Mouse (Mus musculus): ENCODE data around the gene Nlrp4f. TPM values are rescaled to one million over a fixed set of nuclear protein-coding genes. Genes with fewer than 3 reads are reported as not detected.

The Nlrp4f gene
- 0.16 TPM in 1 of 2 replicates, not detected in the other for polyA plus RNA-seq (2015; fragmentation: Nextera tagmentation; extraction: Ambion mirVana)

GRCm38 (mm10) chr13:65205877-65206276 lies at the start of gene Nlrp4f:
Gene Nlrp4f, minus strand, starts transcription at chr13:65205977.
- Histone ChIP-seq H3K9ac (no peak within 1 kb of the TSS), H3K4me1 (replicated peaks) (no peaks in the 10 kb centered on the region), H3K27ac (replicated peaks) (no peak within 1 kb of the TSS), H3K4me2 (no peak within 1 kb of the TSS), H3K4me3 (no peak within 1 kb of the TSS), H3K36me3 (no peaks in the 10 kb centered on the region), H3K27me3 (no peaks in the 10 kb centered on the region), H3K9me3 (no peaks in the 10 kb centered on the region)
- WGBS, result 82% methylated on average over 10 of the region's 10 CpGs
- ATAC-seq (ENCODE audit: low FRiP score, low read depth), result no peak

GRCm38 (mm10) chr13:65243273-65243672 lies 37.5 kb upstream of the Nlrp4f start:
- no peak for ATAC-seq (ENCODE audit: low FRiP score, low read depth)
- 94% methylated on average over 4 of the region's 4 CpGs for WGBS
- H3K9ac ChIP-seq, result no peak overlapping the region

GRCm38 (mm10) chr13:65242319-65242787 lies 36.6 kb upstream of the Nlrp4f start:
- Histone ChIP-seq H3K4me1 (replicated peaks) (peaks cover 19% of the 10 kb centered on the region), H3K9me3 (peaks cover 10% of the 10 kb centered on the region), H3K4me2 (peak overlapping the region; percentile 100), H3K9ac (peak overlapping the region; percentile 13; the same call in 1 of the 2 replicates), H3K36me3 (peaks cover 8% of the 10 kb centered on the region; the same call in 1 of the 2 replicates), H3K4me3 (peak overlapping the region; percentile 66), H3K27ac (replicated peaks) (no peak overlapping the region), H3K27me3 (no peaks in the 10 kb centered on the region)
- ATAC-seq (ENCODE audit: low FRiP score, low read depth), result no peak
- 39% methylated on average over 27 of the region's 27 CpGs for WGBS

More at GRCm38 (mm10) chr13:65243273-65243672, 37.5 kb upstream of the Nlrp4f start:
- Histone ChIP-seq H3K27ac (replicated peaks) (no peak overlapping the region), H3K36me3 (peaks cover 17% of the 10 kb centered on the region; the same call in 1 of the 2 replicates), H3K4me1 (replicated peaks) (peaks cover 19% of the 10 kb centered on the region), H3K4me3 (no peak overlapping the region), H3K4me2 (no peak overlapping the region), H3K27me3 (no peaks in the 10 kb centered on the region), H3K9me3 (peaks cover 13% of the 10 kb centered on the region)

GRCm38 (mm10) chr13:65241627-65242318 lies 36.0 kb upstream of the Nlrp4f start:
- 3% methylated on average over 51 of the region's 51 CpGs for WGBS
- peaks cover 19% of the 10 kb centered on the region for H3K4me1 ChIP-seq (replicated peaks)
- H3K4me3 ChIP-seq, result peak overlapping the region; percentile 66
- peak overlapping the region; percentile 100 for H3K4me2 ChIP-seq
- peak; percentile 29; the same call in 1 of the 2 replicates for ATAC-seq (ENCODE audit: low FRiP score, low read depth)
- H3K27me3 ChIP-seq, result no peaks in the 10 kb centered on the region
- H3K27ac ChIP-seq (replicated peaks), result peak overlapping the region; percentile 95
- H3K36me3 ChIP-seq, result peaks cover 8% of the 10 kb centered on the region; the same call in 1 of the 2 replicates
- H3K9me3 ChIP-seq, result peaks cover 11% of the 10 kb centered on the region
- peak overlapping the region; percentile 79 for H3K9ac ChIP-seq

GRCm38 (mm10) chr13:65241099-65241626 lies 35.4 kb upstream of the Nlrp4f start:
- Histone ChIP-seq H3K36me3 (peaks cover 7% of the 10 kb centered on the region; the same call in 1 of the 2 replicates), H3K4me3 (peak overlapping the region; percentile 66), H3K9ac (peak overlapping the region; percentile 79), H3K4me1 (replicated peaks) (peaks cover 19% of the 10 kb centered on the region), H3K27ac (replicated peaks) (peak overlapping the region; percentile 95), H3K4me2 (peak overlapping the region; percentile 100), H3K27me3 (no peaks in the 10 kb centered on the region), H3K9me3 (peaks cover 11% of the 10 kb centered on the region)
- under 1% methylated on average over 45 of the region's 45 CpGs for WGBS
- ATAC-seq (ENCODE audit: low FRiP score, low read depth), result peak; percentile 87

GRCm38 (mm10) chr13:65240509-65241098 lies 34.8 kb upstream of the Nlrp4f start:
- Histone ChIP-seq H3K27ac (replicated peaks) (peak overlapping the region; percentile 95), H3K4me1 (replicated peaks) (peaks cover 19% of the 10 kb centered on the region), H3K27me3 (no peaks in the 10 kb centered on the region), H3K36me3 (peaks cover 2% of the 10 kb centered on the region; the same call in 1 of the 2 replicates), H3K4me3 (peak overlapping the region; percentile 66), H3K9ac (peak overlapping the region; percentile 79), H3K9me3 (peaks cover 11% of the 10 kb centered on the region), H3K4me2 (peak overlapping the region; percentile 100)
- WGBS, result under 1% methylated on average over 28 of the region's 28 CpGs
- peak; percentile 97 for ATAC-seq (ENCODE audit: low FRiP score, low read depth)

GRCm38 (mm10) chr13:65237211-65237610 lies 31.4 kb upstream of the Nlrp4f start:
- H3K4me3 ChIP-seq, result no peak overlapping the region
- 74% methylated on average over 9 of the region's 9 CpGs for WGBS
- H3K27ac ChIP-seq (replicated peaks), result no peak overlapping the region
- 0 out of 2 replicates have a peak, but pooled peaks cover 5% of the 10 kb centered on the region for H3K9me3 ChIP-seq
- no peaks in the 10 kb centered on the region for H3K36me3 ChIP-seq
- no peak overlapping the region for H3K9ac ChIP-seq
- peaks cover 12% of the 10 kb centered on the region for H3K4me1 ChIP-seq (replicated peaks)
- H3K27me3 ChIP-seq, result no peaks in the 10 kb centered on the region
- no peak overlapping the region for H3K4me2 ChIP-seq
- no peak for ATAC-seq (ENCODE audit: low FRiP score, low read depth)

GRCm38 (mm10) chr13:65226657-65227056 lies 20.9 kb upstream of the Nlrp4f start:
- WGBS, result 83% methylated on average over 2 of the region's 2 CpGs
- no peaks in the 10 kb centered on the region for H3K27me3 ChIP-seq
- no peak overlapping the region for H3K4me3 ChIP-seq
- H3K4me2 ChIP-seq, result no peak overlapping the region
- no peaks in the 10 kb centered on the region for H3K36me3 ChIP-seq
- no peak for ATAC-seq (ENCODE audit: low FRiP score, low read depth)
- no peak overlapping the region for H3K9ac ChIP-seq
- no peaks in the 10 kb centered on the region for H3K9me3 ChIP-seq
- no peak overlapping the region for H3K27ac ChIP-seq (replicated peaks)
- no peaks in the 10 kb centered on the region for H3K4me1 ChIP-seq (replicated peaks)

- Histone ChIP-seq H3K9me3 (no peaks in the 10 kb centered on the region), H3K27me3 (no peaks in the 10 kb centered on the region), H3K4me1 (replicated peaks) (no peaks in the 10 kb centered on the region), H3K4me3 (no peak overlapping the region), H3K9ac (no peak overlapping the region), H3K27ac (replicated peaks) (no peak overlapping the region), H3K4me2 (no peak overlapping the region), H3K36me3 (no peaks in the 10 kb centered on the region)
- WGBS, result 66% methylated on average over 6 of the region's 6 CpGs
- no peak for ATAC-seq (ENCODE audit: low FRiP score, low read depth)
Measured at GRCm38 (mm10) chr13:65225945-65226344, 20.2 kb upstream of the Nlrp4f start.

- Histone ChIP-seq H3K9me3 (no peaks in the 10 kb centered on the region), H3K4me1 (replicated peaks) (no peaks in the 10 kb centered on the region), H3K4me2 (no peak overlapping the region), H3K4me3 (no peak overlapping the region), H3K9ac (no peak overlapping the region), H3K27ac (replicated peaks) (no peak overlapping the region), H3K27me3 (no peaks in the 10 kb centered on the region), H3K36me3 (no peaks in the 10 kb centered on the region)
- no peak for ATAC-seq (ENCODE audit: low FRiP score, low read depth)
- WGBS, result 67% methylated on average over 1 of the region's 1 CpGs
Measured at GRCm38 (mm10) chr13:65200667-65201066, 5.1 kb downstream of the Nlrp4f start.

- Histone ChIP-seq H3K4me1 (replicated peaks) (no peaks in the 10 kb centered on the region), H3K4me2 (no peak overlapping the region), H3K27ac (replicated peaks) (no peak overlapping the region), H3K4me3 (no peak overlapping the region), H3K9ac (no peak overlapping the region), H3K36me3 (no peaks in the 10 kb centered on the region), H3K27me3 (no peaks in the 10 kb centered on the region), H3K9me3 (no peaks in the 10 kb centered on the region)
- peak; percentile 65 for ATAC-seq (ENCODE audit: low FRiP score, low read depth)
- WGBS, result 55% methylated on average over 15 of the region's 15 CpGs
Measured at GRCm38 (mm10) chr13:65176472-65177091, 29.2 kb downstream of the Nlrp4f start.

Data from hindbrain, embryonic 15.5 days (tissue).